Mouse (Mus musculus): ENCODE measurements around the gene Il4ra. TPM values are rescaled to one million over a fixed set of nuclear protein-coding genes. Genes with fewer than 3 reads are reported as not detected.
A peak's percentile ranks its signal among the peaks of the same experiment; 100 is the strongest.

The Il4ra gene
- 5.3 and 6.3 TPM in 2 replicates for polyA plus RNA-seq (2012)

DNA sequence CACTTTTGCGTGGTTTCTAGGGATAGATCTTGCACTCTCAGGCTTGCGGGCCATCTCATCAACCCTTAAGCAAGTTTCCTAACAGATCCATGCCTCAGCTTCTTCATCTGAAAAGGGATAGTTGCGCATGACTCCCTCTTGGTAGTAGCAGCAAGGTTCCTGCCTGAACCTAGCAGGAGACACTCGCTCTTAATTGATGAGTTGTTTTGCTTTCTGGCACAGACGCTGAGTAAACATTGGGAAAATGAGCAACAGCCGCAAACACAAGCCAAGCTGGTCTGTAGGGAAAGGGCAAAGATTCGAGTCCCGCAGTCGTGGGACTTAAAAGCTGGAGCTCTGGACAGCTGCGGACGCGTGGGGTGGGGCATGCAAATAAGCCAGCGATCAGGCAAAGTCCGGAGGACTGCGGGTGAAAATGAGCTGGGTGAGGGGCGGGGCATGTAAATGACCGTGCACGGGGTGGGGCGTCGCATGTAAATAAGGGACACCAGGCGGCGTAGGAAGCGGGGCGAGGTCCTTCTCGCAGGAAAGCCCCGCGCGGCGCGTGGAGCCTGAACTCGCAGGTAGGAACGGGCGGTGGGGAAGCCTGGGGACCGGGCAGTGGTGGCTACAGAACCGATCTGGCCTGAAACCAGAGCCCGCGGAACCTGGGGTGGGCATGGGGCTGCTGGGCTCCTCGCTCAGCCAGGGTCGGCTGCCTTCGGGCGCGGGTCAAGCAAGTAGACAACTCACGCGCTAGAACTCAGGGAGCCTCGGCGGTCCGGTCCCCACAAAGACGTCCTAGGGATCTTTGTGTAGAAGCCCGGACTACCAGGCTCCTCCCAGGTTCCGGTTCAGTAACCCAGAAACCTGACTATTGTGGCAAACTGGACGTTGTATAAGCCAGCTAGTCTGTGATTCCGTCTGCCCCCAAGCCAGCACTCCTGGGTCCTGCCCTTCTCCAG, at the start of gene Il4ra:
TSS of gene Il4ra (plus strand) at position 355 of the 944 bp plus-strand sequence.
- no peak for TF ChIP-seq GATA1 (IDR thresholded peaks at IDR 0.05; ENCODE audit: low read length)

- no peak for TF ChIP-seq GATA1 (IDR thresholded peaks at IDR 0.05; ENCODE audit: low read length)
Observed at GRCm38 (mm10) chr7:125503374-125504092, 48.4 kb upstream of the Il4ra start.

DNA sequence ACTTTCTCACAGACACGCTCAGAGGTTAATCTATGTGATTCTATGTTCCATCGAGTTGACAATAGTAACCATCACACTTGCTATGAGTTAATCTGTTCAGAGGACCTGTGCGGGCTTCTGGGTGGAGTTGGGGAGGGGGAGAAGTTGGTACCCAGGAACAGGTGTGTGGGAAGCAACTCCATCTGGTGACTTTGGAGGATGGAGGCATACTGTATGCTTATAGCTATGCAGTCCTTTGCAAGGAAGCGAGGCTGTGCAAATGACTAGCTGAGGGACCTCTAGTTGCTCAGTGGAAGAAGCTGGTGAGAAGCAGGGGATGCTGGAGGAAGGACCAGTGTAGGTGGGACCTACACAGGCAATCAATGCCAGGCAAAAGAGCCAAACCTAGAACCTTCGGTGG, 47.3 kb upstream of the Il4ra start:
- no peak for TF ChIP-seq GATA1 (IDR thresholded peaks at IDR 0.05; ENCODE audit: low read length)

GRCm38 (mm10) chr7:125505568-125505967, 46.4 kb upstream of the Il4ra start:
- no peak for TF ChIP-seq GATA1 (IDR thresholded peaks at IDR 0.05; ENCODE audit: low read length)

GRCm38 (mm10) chr7:125507279-125507678, 44.6 kb upstream of the Il4ra start:
- TF ChIP-seq GATA1 (IDR thresholded peaks at IDR 0.05; ENCODE audit: low read length), result no peak

DNA sequence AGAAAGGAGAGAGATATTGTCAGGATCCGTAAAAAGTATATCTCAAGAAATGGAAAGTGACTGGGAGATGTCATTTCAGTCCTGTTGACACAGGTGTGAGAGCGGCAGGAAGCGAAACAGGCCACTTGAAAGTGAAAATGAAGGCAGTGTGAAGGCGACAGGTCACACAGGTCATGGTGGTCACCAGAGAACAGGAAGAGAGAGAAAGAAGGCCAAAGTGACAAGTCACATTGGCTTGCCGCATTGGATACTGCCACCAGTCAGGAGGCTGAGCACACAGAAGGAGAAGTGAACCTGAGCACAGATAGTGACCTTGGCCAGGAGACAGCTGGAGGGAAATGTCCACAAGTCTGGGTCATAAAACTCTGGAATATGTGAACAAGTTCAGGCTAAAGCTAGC, 40.5 kb upstream of the Il4ra start:
- no peak for TF ChIP-seq GATA1 (IDR thresholded peaks at IDR 0.05; ENCODE audit: low read length)

DNA sequence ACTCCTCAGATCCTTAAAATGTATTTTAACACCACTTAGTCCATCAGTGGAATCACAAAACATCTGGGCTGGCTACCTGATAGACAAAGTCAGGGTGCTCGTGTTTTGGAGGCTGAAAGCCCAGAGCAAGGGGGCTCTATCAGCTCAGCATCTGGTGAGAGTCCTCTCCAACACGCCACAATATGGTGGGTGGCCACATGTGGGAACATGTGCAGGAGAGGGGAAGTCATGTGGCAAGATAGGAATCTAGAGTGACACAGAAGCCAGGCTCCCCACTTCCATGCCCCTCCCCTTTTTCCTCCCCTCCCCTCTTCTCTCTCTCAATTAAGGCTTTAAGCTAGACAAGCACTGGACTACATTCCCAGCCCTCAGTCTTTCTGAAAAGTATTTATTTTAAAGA, 40.1 kb upstream of the Il4ra start:
- TF ChIP-seq GATA1 (IDR thresholded peaks at IDR 0.05; ENCODE audit: low read length), result no peak

DNA sequence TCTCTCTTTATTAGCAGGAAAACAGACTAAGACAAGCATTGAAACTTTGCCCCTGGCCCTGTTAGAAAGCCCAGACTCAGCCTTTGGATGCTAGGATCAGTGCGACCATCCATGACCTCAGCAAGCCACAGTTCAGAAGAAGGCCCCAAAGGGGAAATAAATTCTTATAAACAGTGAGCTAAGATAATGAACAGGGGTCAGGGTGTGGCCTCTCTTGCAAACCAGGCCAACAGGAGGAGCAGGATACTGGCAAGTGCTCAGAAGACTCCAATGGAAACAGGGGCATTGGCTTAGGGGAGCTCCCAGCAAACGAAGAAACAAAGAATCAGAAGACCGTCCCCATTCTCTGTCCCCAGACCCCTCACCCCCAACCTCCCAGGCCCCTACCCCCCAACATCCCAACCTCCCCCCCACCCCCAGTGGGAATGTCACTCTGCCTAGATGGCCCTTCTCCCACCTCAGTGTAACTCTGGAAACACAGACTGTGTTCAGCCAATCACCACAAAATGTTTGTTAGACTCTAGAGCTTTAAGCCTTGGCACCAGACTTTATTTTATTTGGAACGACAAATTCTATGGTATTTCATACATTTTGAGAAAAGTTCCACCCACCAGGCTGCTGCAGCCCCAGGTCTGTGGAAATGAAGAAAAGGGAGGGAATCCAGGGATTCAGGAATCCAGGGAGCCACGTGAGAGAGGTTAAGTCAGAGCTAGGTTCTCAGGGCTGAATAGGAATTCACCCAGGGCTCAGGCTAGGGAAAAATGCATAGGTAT, 36.7 kb upstream of the Il4ra start:
- TF ChIP-seq GATA1 (IDR thresholded peaks at IDR 0.05; ENCODE audit: low read length), result no peak

DNA sequence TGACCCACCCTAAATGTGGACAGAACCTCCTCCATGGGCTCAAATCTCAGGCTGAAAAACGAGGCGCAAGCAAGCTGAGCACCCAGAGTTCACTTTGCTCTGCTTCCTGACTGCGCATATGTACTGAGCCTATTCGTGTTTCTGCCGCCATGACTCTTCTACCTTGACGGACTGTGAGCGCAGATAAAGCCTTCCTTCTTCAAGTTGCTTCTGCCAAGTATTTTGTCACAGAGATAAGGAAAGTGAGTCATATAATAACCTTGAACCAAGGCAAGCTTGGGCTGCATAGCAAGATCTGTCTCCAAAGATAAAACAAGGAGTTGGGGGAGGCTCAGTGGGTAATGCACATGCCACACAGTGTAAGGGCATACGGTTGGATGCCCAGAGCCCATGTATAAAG, 35.2 kb upstream of the Il4ra start:
- TF ChIP-seq GATA1 (IDR thresholded peaks at IDR 0.05; ENCODE audit: low read length), result peak; percentile 51

DNA sequence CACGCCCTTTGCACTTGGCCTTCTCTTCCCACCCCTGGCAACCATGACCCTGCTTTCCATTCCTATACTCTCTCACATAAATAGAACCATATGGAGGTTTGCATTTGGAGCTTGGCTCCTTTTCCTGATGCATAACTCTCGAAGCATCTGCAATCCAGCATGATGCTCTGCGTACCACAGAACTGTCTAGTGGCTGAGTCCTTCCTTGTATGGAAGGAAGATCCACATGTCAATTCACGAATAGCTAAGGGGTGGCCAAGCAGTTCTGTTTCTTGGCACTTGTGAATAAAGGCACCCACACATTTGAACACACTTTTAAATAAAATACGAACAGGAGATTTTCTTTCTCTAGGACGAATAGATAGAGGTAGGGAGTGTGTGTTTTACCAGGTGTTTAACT, 34.5 kb upstream of the Il4ra start:
- TF ChIP-seq GATA1 (IDR thresholded peaks at IDR 0.05; ENCODE audit: low read length), result no peak

GRCm38 (mm10) chr7:125519715-125520114, 32.2 kb upstream of the Il4ra start:
- no peak for TF ChIP-seq GATA1 (IDR thresholded peaks at IDR 0.05; ENCODE audit: low read length)

- peak; percentile 76 for TF ChIP-seq GATA1 (IDR thresholded peaks at IDR 0.05; ENCODE audit: low read length)
Observed at GRCm38 (mm10) chr7:125523051-125523450, 28.9 kb upstream of the Il4ra start.

- TF ChIP-seq GATA1 (IDR thresholded peaks at IDR 0.05; ENCODE audit: low read length), result no peak
Observed at GRCm38 (mm10) chr7:125527186-125527585, 24.7 kb upstream of the Il4ra start.

DNA sequence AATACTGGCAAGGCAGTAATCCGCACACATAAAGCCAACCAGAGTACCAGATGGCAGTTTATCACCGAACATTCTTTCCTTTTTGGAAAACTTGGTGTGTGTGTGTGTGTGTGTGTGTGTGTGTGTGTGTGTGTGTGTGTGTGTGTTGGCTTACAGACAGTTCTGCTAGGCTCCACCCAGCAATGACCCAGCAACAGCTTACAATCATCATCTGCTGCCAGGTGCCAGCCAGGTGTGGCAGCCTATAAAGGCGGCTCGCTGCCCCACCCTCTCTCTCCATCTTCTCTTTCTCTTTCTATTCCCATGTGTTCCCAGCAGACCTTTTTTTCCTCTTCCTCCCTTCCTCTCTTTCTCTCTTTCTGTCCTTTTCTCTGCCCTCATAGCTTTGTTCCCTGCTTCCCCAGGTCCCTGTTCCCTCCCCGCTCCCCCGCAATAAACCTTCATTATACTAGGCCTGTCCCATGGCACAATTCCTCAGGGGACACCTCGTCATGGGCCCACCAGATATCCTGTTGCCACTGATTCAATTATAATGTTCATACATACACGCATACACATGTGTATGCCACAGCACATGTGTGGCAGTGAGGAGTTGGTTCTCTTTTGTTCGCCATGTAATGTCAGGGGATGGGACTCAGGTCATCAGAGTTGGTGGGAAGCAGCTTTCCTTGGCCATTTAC, 23.9 kb upstream of the Il4ra start:
- TF ChIP-seq GATA1 (IDR thresholded peaks at IDR 0.05; ENCODE audit: low read length), result no peak

- no peak for TF ChIP-seq GATA1 (IDR thresholded peaks at IDR 0.05; ENCODE audit: low read length)
Observed at GRCm38 (mm10) chr7:125539351-125539750, 12.6 kb upstream of the Il4ra start.
